Mouse (Mus musculus) intestine, embryonic 15.5 days (tissue): ENCODE results near the gene Cs. TPM values are rescaled to one million over a fixed set of nuclear protein-coding genes. Genes with fewer than 3 reads are reported as not detected.
"Not testable (repeated sequence)": the region's sequence is repeated elsewhere in the genome, so short reads cannot be mapped to it uniquely, and the experiment has no call there.

ENCODE experiments used
- ATAC-seq: fragments of 200-750 bp; cut with Nextera tagmentation; 2 replicates; pipeline ENCODE4 v1.8.0; 2017; ENCODE audit warnings: moderate TSS enrichment, moderate library complexity
- H3K27ac ChIP-seq: fragments of 300-500 bp; sonication (generic); 2 replicates; pipeline ENCODE4 v1.5.1; 2015; ENCODE audit warnings: mild to moderate bottlenecking, inconsistent platforms
- H3K27me3 ChIP-seq: fragments of 300-500 bp; sonication (generic); replicated peaks from 2 replicates; pipeline ENCODE4 v1.6.1; 2015; ENCODE audit warnings: inconsistent platforms
- H3K36me3 ChIP-seq: fragments of 300-500 bp; sonication (generic); 2 replicates; pipeline ENCODE4 v1.6.1; 2015; ENCODE audit warnings: inconsistent platforms
- H3K4me1 ChIP-seq: fragments of 300-500 bp; sonication (generic); replicated peaks from 2 replicates; pipeline ENCODE4 v1.6.1; 2015; ENCODE audit warnings: inconsistent platforms
- H3K4me2 ChIP-seq: fragments of 300-500 bp; sonication (generic); replicated peaks from 2 replicates; pipeline ENCODE4 v1.6.1; 2015; ENCODE audit warnings: mild to moderate bottlenecking, inconsistent platforms
- H3K4me3 ChIP-seq: fragments of 300-500 bp; sonication (generic); replicated peaks from 2 replicates; pipeline ENCODE4 v1.5.1; 2015; ENCODE audit warnings: inconsistent platforms
- H3K9ac ChIP-seq: fragments of 300-500 bp; sonication (generic); 2 replicates; pipeline ENCODE4 v1.6.1; 2015; ENCODE audit warnings: inconsistent platforms
- H3K9me3 ChIP-seq: fragments of 300-500 bp; sonication (generic); 2 replicates; pipeline ENCODE4 v1.6.1; 2016; ENCODE audit warnings: inconsistent platforms
- WGBS: fragments of 180-500 bp; shearing (Covaris S2); methylation state at CpG from one replicate; pipeline ENCODE4 v1.1.7; 2015; 5-methylcytosine and 5-hydroxymethylcytosine counted together
- polyA plus RNA-seq: library from polyadenylated mRNA; unstranded; fragments of >200 nt; fragmentation: Nextera tagmentation; extraction: Ambion mirVana; gene quantifications from 2 replicates; pipeline ENCODE4 v1.2.1, GENCODE M21; 2015

Gene Cs
- polyA plus RNA-seq, 1 experiment from 2014 or later: 269 TPM

DNA sequence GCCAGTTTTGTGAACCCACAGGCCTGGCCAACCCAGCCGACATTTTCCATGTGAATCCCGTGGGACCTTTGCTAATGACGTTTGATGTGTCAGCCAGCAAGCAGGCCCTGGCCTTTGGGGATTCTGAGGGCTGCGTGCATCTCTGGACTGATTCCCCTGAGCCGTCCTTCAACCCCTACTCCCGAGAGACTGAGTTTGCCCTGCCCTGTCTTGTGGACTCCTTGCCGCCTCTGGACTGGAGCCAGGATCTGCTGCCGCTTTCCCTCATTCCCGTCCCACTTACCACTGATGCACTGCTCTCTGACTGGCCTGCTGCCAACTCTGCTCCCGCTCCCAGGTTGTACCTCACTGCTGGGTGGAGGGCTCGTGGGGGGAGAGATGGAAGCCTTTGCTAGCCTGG lies 27.4 kb upstream of the Cs start:
- H3K27me3 ChIP-seq: no peaks in the 10 kb centered on the region
- H3K9me3 ChIP-seq: no peaks in the 10 kb centered on the region
- 53% methylated on average over 11 of the region's 11 CpGs for WGBS
- no peak overlapping the region; the same call in 1 of the 2 replicates for H3K27ac ChIP-seq
- H3K4me1 ChIP-seq: no peaks in the 10 kb centered on the region; the same call in 1 of the 2 replicates
- H3K9ac ChIP-seq: 0 out of 2 replicates have a peak overlapping the region, but pooled peaks have one; percentile 19
- H3K4me3 ChIP-seq: no peak overlapping the region
- peak; percentile 47 for ATAC-seq
- H3K36me3 ChIP-seq: peaks cover 19% of the 10 kb centered on the region; the same call in 1 of the 2 replicates
- H3K4me2 ChIP-seq: no peak overlapping the region

DNA sequence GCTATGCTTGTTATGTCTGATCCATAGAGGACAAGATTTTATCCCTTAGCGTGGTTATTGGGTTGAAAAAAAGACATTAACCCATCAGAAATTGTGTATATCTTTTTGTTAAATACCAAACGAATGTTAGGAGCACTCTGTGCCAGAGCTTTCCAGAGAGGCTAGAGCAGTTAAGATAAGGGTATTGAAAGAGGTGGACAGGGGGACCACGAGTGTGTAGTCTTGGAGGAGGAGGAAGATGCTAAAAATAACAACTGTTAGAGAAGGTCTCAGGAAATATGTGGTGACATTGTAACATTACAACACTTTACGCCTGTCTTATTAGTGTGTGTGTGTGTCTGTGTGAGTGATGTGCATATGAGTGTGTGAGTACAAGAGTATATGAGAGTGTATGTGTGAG lies 26.6 kb upstream of the Cs start:
- Histone ChIP-seq H3K4me1 (no peaks in the 10 kb centered on the region; the same call in 1 of the 2 replicates), H3K27me3 (no peaks in the 10 kb centered on the region), H3K4me3 (no peak overlapping the region), H3K9ac (no peak overlapping the region), H3K27ac (no peak overlapping the region), H3K36me3 (peaks cover 24% of the 10 kb centered on the region; the same call in 1 of the 2 replicates), H3K4me2 (no peak overlapping the region), H3K9me3 (no peaks in the 10 kb centered on the region)
- WGBS: 77% methylated on average over 4 of the region's 4 CpGs
- no peak for ATAC-seq

DNA sequence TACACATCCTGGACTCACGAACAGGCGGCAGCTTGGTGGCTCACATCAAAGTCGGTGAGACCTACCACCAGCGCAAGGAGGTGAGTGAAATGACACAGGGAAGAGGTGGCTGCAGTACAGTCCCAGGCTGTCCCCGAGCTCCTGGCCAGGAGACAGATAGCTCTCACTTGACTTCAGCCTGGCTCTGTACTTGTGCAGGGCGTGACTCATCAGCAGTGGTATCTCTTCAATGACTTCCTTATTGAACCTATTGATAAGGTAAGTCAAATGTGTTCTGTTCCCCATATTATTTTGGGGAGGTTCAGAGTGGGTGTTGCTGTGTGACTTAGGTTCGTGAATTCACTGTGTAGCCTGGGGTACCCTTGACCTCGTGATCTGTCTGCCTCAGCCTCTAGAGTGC lies 22.0 kb upstream of the Cs start:
- Histone ChIP-seq H3K9ac (no peak overlapping the region), H3K27me3 (no peaks in the 10 kb centered on the region), H3K4me2 (no peak overlapping the region), H3K4me1 (no peaks in the 10 kb centered on the region), H3K36me3 (peaks cover 42% of the 10 kb centered on the region), H3K27ac (no peak overlapping the region), H3K4me3 (no peak overlapping the region), H3K9me3 (no peaks in the 10 kb centered on the region)
- WGBS: 89% methylated on average over 8 of the region's 8 CpGs
- no peak; the same call in 1 of the 2 replicates for ATAC-seq

DNA sequence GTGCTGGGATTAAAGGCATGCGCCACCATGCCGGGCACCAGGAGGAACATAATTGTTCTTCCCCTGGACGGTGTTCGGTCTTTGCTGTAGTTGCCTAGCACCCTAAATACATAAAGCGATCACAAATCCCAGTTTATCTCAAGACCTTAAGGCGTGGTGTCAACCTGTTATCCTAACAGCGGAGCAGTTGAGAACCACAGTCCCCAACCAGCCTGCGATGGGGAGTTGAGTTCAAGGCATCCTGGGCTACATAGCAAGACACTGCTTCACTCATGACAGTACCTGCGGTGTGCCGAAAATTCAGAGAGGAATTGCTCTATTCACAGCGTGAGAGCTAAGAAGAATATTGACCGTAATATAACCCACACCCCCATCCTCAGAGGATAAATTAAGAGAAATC lies 15.9 kb upstream of the Cs start:
- no peak for ATAC-seq
- peak overlapping the region; percentile 78 for H3K4me2 ChIP-seq
- WGBS: 44% methylated on average over 12 of the region's 12 CpGs
- H3K27ac ChIP-seq: peak overlapping the region; percentile 42
- peak overlapping the region; percentile 91 for H3K4me3 ChIP-seq
- H3K27me3 ChIP-seq: no peaks in the 10 kb centered on the region
- peaks cover 35% of the 10 kb centered on the region for H3K36me3 ChIP-seq
- H3K4me1 ChIP-seq: peaks cover 10% of the 10 kb centered on the region; the same call in 1 of the 2 replicates
- H3K9ac ChIP-seq: 0 out of 2 replicates have a peak overlapping the region, but pooled peaks have one; percentile 11
- no peaks in the 10 kb centered on the region for H3K9me3 ChIP-seq

DNA sequence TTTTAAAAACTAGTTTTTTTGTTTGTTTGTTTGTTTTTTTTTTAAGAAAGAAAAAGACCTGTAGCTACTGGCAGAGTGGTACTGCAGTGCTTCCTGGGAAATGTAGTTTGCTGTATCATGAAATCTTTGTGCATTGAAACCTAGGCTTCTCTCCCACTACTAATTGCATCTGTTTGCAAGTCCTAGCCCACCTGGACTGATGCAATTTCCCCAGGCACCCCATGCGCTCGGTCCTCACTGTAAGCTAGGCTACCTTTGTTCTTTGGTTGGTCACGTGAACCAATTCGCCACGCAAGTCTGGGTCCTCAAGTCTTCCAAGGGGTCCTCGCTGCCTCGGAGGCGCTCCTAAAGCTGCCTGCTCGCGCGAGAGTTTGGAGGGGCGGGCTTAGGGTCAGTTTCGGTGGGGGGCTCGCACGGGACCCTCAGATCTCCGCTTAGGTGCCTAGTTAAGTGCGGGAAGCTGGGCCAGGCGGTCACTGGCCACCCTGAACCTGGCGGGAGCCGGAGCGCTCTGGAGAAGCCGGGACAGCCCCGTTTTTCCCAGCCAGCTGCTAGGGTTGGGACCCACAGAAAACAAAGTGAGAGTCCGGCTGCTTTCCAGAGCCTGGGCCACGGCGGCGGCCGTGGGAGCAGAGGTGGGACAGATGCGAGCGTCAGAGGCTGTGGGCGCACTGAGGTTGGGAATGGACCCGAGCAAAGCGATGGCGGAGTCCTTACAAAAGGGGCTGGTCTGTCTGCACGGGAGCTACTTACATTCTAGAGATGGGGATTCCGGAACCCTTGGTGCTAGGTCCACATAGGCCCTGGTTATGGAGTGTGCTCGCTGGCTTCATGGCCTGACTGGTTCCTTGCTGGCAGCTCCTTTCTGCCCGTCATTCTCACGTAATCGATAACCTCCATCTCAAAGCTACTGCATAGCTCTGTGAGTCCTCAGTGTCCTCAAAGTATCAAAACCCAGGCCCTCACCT lies 15.1 kb upstream of the Cs start, which contains the start of gene Cnpy2:
Gene Cnpy2, plus strand, starts transcription at position 319 of the 968 bp plus-strand sequence.
- Histone ChIP-seq H3K9ac (peak within 1 kb of the TSS; percentile 98), H3K4me3 (peak within 1 kb of the TSS; percentile 91), H3K4me1 (peaks cover 10% of the 10 kb centered on the region; the same call in 1 of the 2 replicates), H3K4me2 (peak within 1 kb of the TSS; percentile 78), H3K9me3 (no peaks in the 10 kb centered on the region), H3K36me3 (peaks cover 42% of the 10 kb centered on the region), H3K27ac (peak within 1 kb of the TSS; percentile 97), H3K27me3 (no peaks in the 10 kb centered on the region)
- ATAC-seq: peak; percentile 93
- WGBS: under 1% methylated on average over 40 of the region's 40 CpGs

DNA sequence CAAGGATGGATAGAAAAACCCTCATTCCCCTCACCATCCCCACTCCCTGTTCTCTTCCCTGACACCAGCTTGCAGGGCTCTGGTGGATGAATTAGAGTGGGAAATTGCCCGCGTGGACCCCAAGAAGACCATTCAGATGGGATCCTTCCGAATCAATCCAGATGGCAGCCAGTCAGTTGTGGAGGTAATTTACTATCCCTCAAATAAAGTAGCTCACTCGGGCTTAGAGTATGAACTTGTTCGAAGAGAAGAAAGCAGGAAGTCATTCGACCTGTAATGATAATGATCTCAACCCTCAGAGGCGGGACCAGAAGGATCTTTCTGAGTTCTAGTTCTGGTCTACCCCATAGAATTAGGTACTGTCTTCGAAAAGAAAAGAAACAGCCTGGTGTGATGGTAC lies 14.0 kb upstream of the Cs start:
- Histone ChIP-seq H3K4me3 (peak overlapping the region; percentile 91), H3K4me2 (peak overlapping the region; percentile 78), H3K4me1 (peaks cover 10% of the 10 kb centered on the region; the same call in 1 of the 2 replicates), H3K27me3 (no peaks in the 10 kb centered on the region), H3K9me3 (no peaks in the 10 kb centered on the region), H3K27ac (peak overlapping the region; percentile 97), H3K36me3 (peaks cover 36% of the 10 kb centered on the region), H3K9ac (peak overlapping the region; percentile 98)
- ATAC-seq: no peak
- WGBS: 62% methylated on average over 8 of the region's 8 CpGs

DNA sequence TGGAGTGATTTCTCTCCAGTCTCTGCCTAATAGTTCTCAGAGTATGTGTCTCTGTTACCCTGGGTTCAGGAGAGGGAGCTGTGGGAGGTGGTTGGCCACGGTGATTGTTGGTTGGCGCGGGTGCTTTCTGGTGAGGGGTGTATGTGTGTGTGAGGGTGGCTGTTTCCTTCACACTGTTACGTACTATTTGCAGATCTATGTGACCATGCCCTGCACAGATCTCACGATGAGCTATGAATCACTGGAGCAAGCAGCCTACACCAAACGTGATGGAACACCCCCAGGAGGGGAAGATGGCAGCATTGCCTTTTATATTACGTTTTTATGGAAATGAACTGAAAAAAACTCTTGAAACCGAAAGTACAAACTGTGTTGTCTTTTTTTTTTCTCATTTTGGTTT lies 10.7 kb upstream of the Cs start:
- peaks cover 10% of the 10 kb centered on the region; the same call in 1 of the 2 replicates for H3K4me1 ChIP-seq
- no peaks in the 10 kb centered on the region for H3K27me3 ChIP-seq
- no peak for ATAC-seq
- 96% methylated on average over 8 of the region's 8 CpGs for WGBS
- no peak overlapping the region for H3K9ac ChIP-seq
- no peaks in the 10 kb centered on the region for H3K9me3 ChIP-seq
- H3K4me3 ChIP-seq: no peak overlapping the region
- H3K36me3 ChIP-seq: peaks cover 20% of the 10 kb centered on the region
- no peak overlapping the region for H3K27ac ChIP-seq
- no peak overlapping the region for H3K4me2 ChIP-seq

DNA sequence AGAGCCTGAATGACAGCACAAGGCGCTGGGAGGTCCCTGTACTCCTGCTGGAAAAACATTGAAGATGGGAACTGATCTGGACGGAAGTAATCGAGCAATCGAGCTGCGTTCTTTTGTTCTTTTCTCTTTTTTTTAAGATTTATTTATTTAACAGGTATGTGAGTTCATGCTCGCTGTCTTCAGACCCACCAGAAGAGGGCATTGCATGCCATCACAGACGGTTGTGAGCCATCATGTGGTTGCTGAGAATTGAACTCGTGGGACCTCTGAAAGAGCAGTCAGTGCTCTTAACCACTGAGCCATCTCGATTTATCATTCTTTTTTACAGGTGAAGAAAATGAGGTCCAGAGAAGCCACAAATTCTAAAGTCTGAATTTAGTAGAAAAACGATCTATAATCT lies 9.9 kb upstream of the Cs start:
- H3K27me3 ChIP-seq: no peaks in the 10 kb centered on the region
- 90% methylated on average over 10 of the region's 10 CpGs for WGBS
- H3K9ac ChIP-seq: no peak overlapping the region

DNA sequence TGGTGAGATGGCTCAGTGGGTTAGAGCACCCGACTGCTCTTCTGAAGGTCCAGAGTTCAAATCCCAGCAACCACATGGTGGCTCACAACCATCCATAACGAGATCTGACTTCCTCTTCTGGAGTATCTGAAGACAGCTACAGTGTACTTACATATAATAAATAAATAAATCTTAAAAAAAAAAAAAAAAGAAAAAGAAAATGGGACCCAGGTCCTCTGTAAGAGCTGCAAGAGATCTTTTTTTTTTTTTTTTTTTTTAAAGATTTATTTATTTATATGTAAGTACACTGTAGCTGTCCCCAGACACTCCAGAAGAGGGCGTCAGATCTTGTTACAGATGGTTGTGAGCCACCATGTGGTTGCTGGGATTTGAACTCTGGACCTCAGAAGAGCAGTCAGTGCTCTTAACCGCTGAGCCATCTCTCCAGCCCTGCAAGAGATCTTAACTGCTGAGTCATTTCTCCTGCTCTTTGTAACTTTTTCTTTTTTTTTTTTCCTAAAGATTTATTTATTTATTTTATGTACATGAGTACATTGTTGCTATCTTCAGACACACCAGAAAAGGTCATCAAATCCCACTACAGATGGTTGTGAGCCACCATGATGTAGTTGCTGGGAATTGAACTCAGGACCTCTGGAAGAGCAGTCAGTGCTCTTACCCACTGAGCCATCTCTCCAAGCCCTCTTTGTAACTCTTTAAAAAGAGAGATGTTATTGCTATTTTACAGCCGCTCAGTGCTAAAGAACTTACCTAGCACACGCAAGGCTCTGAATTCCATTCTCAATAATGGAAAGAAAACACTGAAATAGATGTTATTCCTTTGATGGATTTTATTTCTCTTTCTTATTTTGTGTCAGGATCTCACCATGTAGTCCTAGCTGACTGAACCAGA lies 4.9 kb upstream of the Cs start:
- H3K36me3 ChIP-seq, ATAC-seq, H3K27me3 ChIP-seq, H3K4me3 ChIP-seq, H3K4me2 ChIP-seq, H3K27ac ChIP-seq, H3K9me3 ChIP-seq, H3K9ac ChIP-seq: not testable (repeated sequence)
- 78% methylated on average over 6 of the region's 6 CpGs for WGBS
- H3K4me1 ChIP-seq: peaks cover 12% of the 10 kb centered on the region; the same call in 1 of the 2 replicates

More for the DNA sequence above, 9.9 kb upstream of the Cs start:
- H3K4me2 ChIP-seq: no peak overlapping the region
- H3K27ac ChIP-seq: no peak overlapping the region
- no peak overlapping the region for H3K4me3 ChIP-seq
- H3K9me3 ChIP-seq: no peaks in the 10 kb centered on the region
- peaks cover 20% of the 10 kb centered on the region for H3K36me3 ChIP-seq
- ATAC-seq: no peak
- peaks cover 10% of the 10 kb centered on the region; the same call in 1 of the 2 replicates for H3K4me1 ChIP-seq

DNA sequence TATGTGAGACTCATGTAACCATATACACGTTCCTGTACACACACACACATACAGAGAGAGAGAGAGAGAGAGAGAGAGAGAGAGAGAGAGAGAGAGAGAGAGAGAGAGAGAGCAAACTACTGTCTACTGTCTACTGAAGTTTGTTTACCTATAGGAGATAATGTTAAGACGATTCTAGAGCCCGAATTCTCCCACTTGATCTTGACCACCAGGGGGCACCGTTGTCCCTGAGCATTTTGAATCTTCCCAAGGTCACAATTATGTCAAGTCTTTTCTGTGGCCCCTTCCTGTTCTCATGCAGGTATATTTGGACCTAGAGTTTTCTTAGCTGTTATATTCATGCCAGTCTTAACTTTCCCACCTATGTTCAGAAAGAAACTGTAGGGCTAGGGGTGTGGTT lies 2.0 kb upstream of the Cs start:
- peaks cover 21% of the 10 kb centered on the region for H3K4me1 ChIP-seq
- H3K27me3 ChIP-seq: no peaks in the 10 kb centered on the region
- peak overlapping the region; percentile 54; the same call in 1 of the 2 replicates for H3K27ac ChIP-seq
- 3% methylated on average over 4 of the region's 4 CpGs for WGBS
- no peak overlapping the region for H3K4me3 ChIP-seq
- ATAC-seq: no peak
- H3K36me3 ChIP-seq: no peaks in the 10 kb centered on the region
- H3K9ac ChIP-seq: no peak overlapping the region
- H3K4me2 ChIP-seq: no peak overlapping the region
- H3K9me3 ChIP-seq: no peaks in the 10 kb centered on the region

DNA sequence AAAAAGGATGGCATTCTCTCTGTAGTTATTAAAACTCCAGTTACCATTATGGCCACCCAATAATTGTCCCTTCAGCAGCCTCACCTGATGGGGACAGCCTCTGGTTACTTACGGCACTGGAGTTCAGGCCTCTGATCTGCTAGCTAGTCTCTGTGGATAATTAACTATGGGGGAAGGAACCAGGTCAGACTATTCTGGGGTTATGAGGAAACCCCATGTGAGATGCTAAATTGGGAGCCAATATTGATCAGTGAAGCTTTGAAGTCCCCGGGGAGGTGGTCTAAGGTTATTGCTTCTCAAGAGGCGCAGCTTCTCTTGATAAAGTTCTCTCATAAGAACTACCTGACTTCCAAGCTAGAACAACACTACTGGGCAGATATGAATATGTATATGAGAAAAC lies 1.3 kb upstream of the Cs start:
- Histone ChIP-seq H3K4me2 (no peak overlapping the region), H3K9ac (no peak overlapping the region), H3K4me1 (peaks cover 21% of the 10 kb centered on the region), H3K27me3 (no peaks in the 10 kb centered on the region), H3K9me3 (no peaks in the 10 kb centered on the region), H3K36me3 (no peaks in the 10 kb centered on the region), H3K4me3 (no peak overlapping the region), H3K27ac (peak overlapping the region; percentile 54)
- ATAC-seq: no peak
- 81% methylated on average over 3 of the region's 3 CpGs for WGBS

DNA sequence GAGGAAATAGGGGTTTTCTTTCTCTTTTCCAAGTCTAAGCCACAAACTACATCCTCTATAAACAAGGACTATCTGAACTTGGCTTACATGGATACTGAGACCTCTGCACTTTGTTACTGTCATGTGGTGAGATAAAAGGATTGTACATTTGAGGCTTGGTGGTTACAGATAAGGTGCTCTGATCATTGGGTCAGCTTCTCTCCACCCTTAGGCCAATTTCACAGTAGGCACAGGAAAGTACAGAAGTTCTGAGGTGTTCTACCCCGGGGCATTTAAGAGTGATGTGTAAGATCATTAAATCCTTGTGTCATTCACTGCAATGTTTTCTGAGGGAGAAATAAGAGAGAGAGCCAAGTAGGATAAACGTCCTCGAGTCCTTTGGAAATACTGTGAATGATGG lies 937 bp upstream of the Cs start:
- no peak for ATAC-seq
- WGBS: 71% methylated on average over 3 of the region's 3 CpGs
- Histone ChIP-seq H3K9ac (no peak overlapping the region; the same call in 1 of the 2 replicates), H3K27me3 (no peaks in the 10 kb centered on the region), H3K4me2 (peak overlapping the region; percentile 79), H3K4me1 (peaks cover 21% of the 10 kb centered on the region), H3K9me3 (no peaks in the 10 kb centered on the region), H3K4me3 (peak overlapping the region; percentile 98; the same call in 1 of the 2 replicates), H3K36me3 (no peaks in the 10 kb centered on the region), H3K27ac (peak overlapping the region; percentile 97)
